Mouse (Mus musculus): ENCODE results near the gene Zfp950. TPM values are rescaled to one million over a fixed set of nuclear protein-coding genes. Genes with fewer than 3 reads are reported as not detected.

The Zfp950 gene
- polyA plus RNA-seq, 1 experiment: 22.1 TPM

GRCm38 (mm10) chr19:61009266-61009665, 131.4 kb downstream of the Zfp950 start:
- TF ChIP-seq CTCF (IDR thresholded peaks at IDR 0.05; ENCODE audit: borderline replicate concordance, extremely low read depth, insufficient read depth, insufficient read length): no peak

More at GRCm38 (mm10) chr19:61009266-61009665, 131.4 kb downstream of the Zfp950 start:
- no peak for DNase-seq (ENCODE audit: low read depth)

Other genes starting within 250 kb of the Zfp950 start
- 0.04 and 0.07 TPM in 2 replicates for gene Gm7102, start 35.5 kb upstream of the Zfp950 start, polyA plus RNA-seq (2012; rRNA removed)
- gene Gm6020, start 43.0 kb upstream of the Zfp950 start, polyA plus RNA-seq (2012; rRNA removed): not detected in 2 replicates
- gene Csf2ra, start 87.6 kb upstream of the Zfp950 start, polyA plus RNA-seq (2012; rRNA removed): 192 and 203 TPM in 2 replicates
- gene Gm21060, start 156.2 kb upstream of the Zfp950 start, polyA plus RNA-seq (2012; rRNA removed): not detected in 2 replicates